Mouse (Mus musculus) thymus, adult 2 months (tissue): ENCODE data around the gene Phykpl.

ENCODE experiments used
- CTCF ChIP-seq: fragments of 200-500 bp; IDR thresholded peaks from 2 replicates; pipeline ENCODE4 v1.5.1; 2012; ENCODE audit warnings: mild to moderate bottlenecking, control low read depth, low read length, moderate library complexity, borderline replicate concordance; ENCODE audit not compliant: control insufficient read depth, poor library complexity, insufficient read depth; ENCODE audit errors: extremely low read depth
- POLR2A ChIP-seq: fragments of 200-500 bp; IDR thresholded peaks from 2 replicates; pipeline ENCODE4 v1.6.1; 2012; ENCODE audit warnings: mild to moderate bottlenecking, low read length, control low read depth, moderate library complexity; ENCODE audit not compliant: control insufficient read depth, poor library complexity, insufficient read depth; ENCODE audit errors: extremely low read depth

- no peak for TF ChIP-seq CTCF
- TF ChIP-seq POLR2A, result no peak
Measured at GRCm38 (mm10) chr11:51602253-51602652, 17.7 kb downstream of the Phykpl start.
